Mouse (Mus musculus): ENCODE results near the gene Klhdc8b. TPM values are rescaled to one million over a fixed set of nuclear protein-coding genes. Genes with fewer than 3 reads are reported as not detected.

Klhdc8b gene
- polyA plus RNA-seq, 1 experiment from 2014 or later, result 32.5 TPM

GRCm38 (mm10) chr9:108490559-108491285 is 29.3 kb upstream of the Klhdc8b start, which contains the start of gene Usp19:
TSS of gene Usp19 (plus strand) at chr9:108490602.
- H3K4me3 ChIP-seq, result peak within 1 kb of the TSS; percentile 97
- H3K27ac ChIP-seq, result peak within 1 kb of the TSS; percentile 98
- under 1% methylated on average over 68 of the region's 69 CpGs for WGBS
- no peaks in the 10 kb centered on the region for H3K27me3 ChIP-seq
- H3K36me3 ChIP-seq, result peaks cover 81% of the 10 kb centered on the region
- ATAC-seq (ENCODE audit: insufficient number of reproducible peaks, low FRiP score, low TSS enrichment, low read depth), result peak; percentile 87
- H3K4me2 ChIP-seq, result peak within 1 kb of the TSS; percentile 82
- peak within 1 kb of the TSS; percentile 97 for H3K9ac ChIP-seq
- no peaks in the 10 kb centered on the region for H3K9me3 ChIP-seq
- peaks cover 24% of the 10 kb centered on the region for H3K4me1 ChIP-seq

GRCm38 (mm10) chr9:108489702-108490558 is 28.5 kb upstream of the Klhdc8b start:
- no peak overlapping the region; the same call in 1 of the 2 replicates for H3K9ac ChIP-seq
- no peaks in the 10 kb centered on the region for H3K9me3 ChIP-seq
- ATAC-seq (ENCODE audit: insufficient number of reproducible peaks, low FRiP score, low TSS enrichment, low read depth), result no peak
- 56% methylated on average over 26 of the region's 26 CpGs for WGBS
- peaks cover 81% of the 10 kb centered on the region for H3K36me3 ChIP-seq
- peak overlapping the region; percentile 97 for H3K4me3 ChIP-seq
- H3K4me2 ChIP-seq, result peak overlapping the region; percentile 82
- no peaks in the 10 kb centered on the region for H3K27me3 ChIP-seq
- H3K4me1 ChIP-seq, result peaks cover 24% of the 10 kb centered on the region
- peak overlapping the region; percentile 98 for H3K27ac ChIP-seq

GRCm38 (mm10) chr9:108489215-108489614 is 27.8 kb upstream of the Klhdc8b start:
- no peaks in the 10 kb centered on the region for H3K27me3 ChIP-seq
- H3K4me2 ChIP-seq, result no peak overlapping the region
- H3K4me1 ChIP-seq, result peaks cover 24% of the 10 kb centered on the region
- ATAC-seq (ENCODE audit: insufficient number of reproducible peaks, low FRiP score, low TSS enrichment, low read depth), result no peak
- H3K9me3 ChIP-seq, result no peaks in the 10 kb centered on the region
- WGBS, result 96% methylated on average over 20 of the region's 20 CpGs
- peaks cover 79% of the 10 kb centered on the region for H3K36me3 ChIP-seq
- no peak overlapping the region for H3K4me3 ChIP-seq
- peak overlapping the region; percentile 98 for H3K27ac ChIP-seq
- no peak overlapping the region for H3K9ac ChIP-seq

GRCm38 (mm10) chr9:108488403-108488802 is 27.0 kb upstream of the Klhdc8b start:
- no peak overlapping the region for H3K9ac ChIP-seq
- H3K4me3 ChIP-seq, result no peak overlapping the region
- peaks cover 24% of the 10 kb centered on the region for H3K4me1 ChIP-seq
- no peaks in the 10 kb centered on the region for H3K9me3 ChIP-seq
- WGBS, result 93% methylated on average over 17 of the region's 17 CpGs
- no peak overlapping the region for H3K27ac ChIP-seq
- no peak for ATAC-seq (ENCODE audit: insufficient number of reproducible peaks, low FRiP score, low TSS enrichment, low read depth)
- H3K36me3 ChIP-seq, result peaks cover 79% of the 10 kb centered on the region
- H3K27me3 ChIP-seq, result no peaks in the 10 kb centered on the region
- no peak overlapping the region for H3K4me2 ChIP-seq

GRCm38 (mm10) chr9:108486973-108487530 is 25.7 kb upstream of the Klhdc8b start:
- Histone ChIP-seq H3K9me3 (no peaks in the 10 kb centered on the region), H3K4me1 (peaks cover 18% of the 10 kb centered on the region), H3K27me3 (no peaks in the 10 kb centered on the region), H3K9ac (no peak overlapping the region), H3K4me2 (no peak overlapping the region), H3K36me3 (peaks cover 79% of the 10 kb centered on the region), H3K27ac (no peak overlapping the region), H3K4me3 (no peak overlapping the region)
- ATAC-seq (ENCODE audit: insufficient number of reproducible peaks, low FRiP score, low TSS enrichment, low read depth), result no peak
- WGBS, result 95% methylated on average over 8 of the region's 8 CpGs

GRCm38 (mm10) chr9:108485301-108485875 is 24.0 kb upstream of the Klhdc8b start:
- no peaks in the 10 kb centered on the region for H3K27me3 ChIP-seq
- no peak overlapping the region for H3K9ac ChIP-seq
- WGBS, result 94% methylated on average over 19 of the region's 19 CpGs
- peaks cover 25% of the 10 kb centered on the region for H3K4me1 ChIP-seq
- H3K9me3 ChIP-seq, result no peaks in the 10 kb centered on the region
- no peak overlapping the region for H3K27ac ChIP-seq
- peaks cover 89% of the 10 kb centered on the region for H3K36me3 ChIP-seq
- no peak overlapping the region for H3K4me2 ChIP-seq
- no peak for ATAC-seq (ENCODE audit: insufficient number of reproducible peaks, low FRiP score, low TSS enrichment, low read depth)
- no peak overlapping the region for H3K4me3 ChIP-seq

GRCm38 (mm10) chr9:108484021-108484420 is 22.6 kb upstream of the Klhdc8b start:
- H3K4me3 ChIP-seq, result no peak overlapping the region
- no peak overlapping the region for H3K4me2 ChIP-seq
- WGBS, result 93% methylated on average over 15 of the region's 15 CpGs
- H3K4me1 ChIP-seq, result peaks cover 26% of the 10 kb centered on the region
- H3K27ac ChIP-seq, result no peak overlapping the region
- peaks cover 79% of the 10 kb centered on the region for H3K36me3 ChIP-seq
- no peak for ATAC-seq (ENCODE audit: insufficient number of reproducible peaks, low FRiP score, low TSS enrichment, low read depth)
- no peaks in the 10 kb centered on the region for H3K9me3 ChIP-seq
- no peak overlapping the region for H3K9ac ChIP-seq
- H3K27me3 ChIP-seq, result no peaks in the 10 kb centered on the region

GRCm38 (mm10) chr9:108483051-108483790 is 21.8 kb upstream of the Klhdc8b start:
- H3K9ac ChIP-seq, result no peak overlapping the region
- H3K27ac ChIP-seq, result no peak overlapping the region
- H3K4me1 ChIP-seq, result peaks cover 28% of the 10 kb centered on the region
- H3K27me3 ChIP-seq, result no peaks in the 10 kb centered on the region
- H3K36me3 ChIP-seq, result peaks cover 71% of the 10 kb centered on the region
- H3K4me3 ChIP-seq, result no peak overlapping the region
- no peaks in the 10 kb centered on the region for H3K9me3 ChIP-seq
- no peak overlapping the region for H3K4me2 ChIP-seq
- no peak for ATAC-seq (ENCODE audit: insufficient number of reproducible peaks, low FRiP score, low TSS enrichment, low read depth)
- WGBS, result 91% methylated on average over 18 of the region's 18 CpGs

- H3K27me3 ChIP-seq, result no peaks in the 10 kb centered on the region
- H3K9ac ChIP-seq, result no peak overlapping the region
- H3K4me2 ChIP-seq, result no peak overlapping the region
- peaks cover 28% of the 10 kb centered on the region for H3K4me1 ChIP-seq
- peaks cover 56% of the 10 kb centered on the region for H3K36me3 ChIP-seq
- H3K9me3 ChIP-seq, result no peaks in the 10 kb centered on the region
- H3K4me3 ChIP-seq, result no peak overlapping the region
- no peak overlapping the region for H3K27ac ChIP-seq
- 86% methylated on average over 19 of the region's 19 CpGs for WGBS
- no peak for ATAC-seq (ENCODE audit: insufficient number of reproducible peaks, low FRiP score, low TSS enrichment, low read depth)
Observed at GRCm38 (mm10) chr9:108481520-108482210, 20.3 kb upstream of the Klhdc8b start.

- Histone ChIP-seq H3K36me3 (peaks cover 49% of the 10 kb centered on the region), H3K4me3 (peak overlapping the region; percentile 65), H3K9me3 (no peaks in the 10 kb centered on the region), H3K4me1 (peaks cover 28% of the 10 kb centered on the region), H3K4me2 (peak overlapping the region; percentile 85), H3K27ac (no peak overlapping the region), H3K9ac (no peak overlapping the region), H3K27me3 (no peaks in the 10 kb centered on the region)
- WGBS, result 88% methylated on average over 28 of the region's 28 CpGs
- ATAC-seq (ENCODE audit: insufficient number of reproducible peaks, low FRiP score, low TSS enrichment, low read depth), result no peak
Observed at GRCm38 (mm10) chr9:108480813-108481519, 19.6 kb upstream of the Klhdc8b start.
